Mouse (Mus musculus) lung, embryonic 14.5 days (tissue): ENCODE measurements around the gene H6pd. TPM values are rescaled to one million over a fixed set of nuclear protein-coding genes. Genes with fewer than 3 reads are reported as not detected.

Source experiments
- ATAC-seq: fragments of 200-750 bp; cut with Nextera tagmentation; 2 replicates; pipeline ENCODE4 v1.8.0; 2017; ENCODE audit warnings: mild to moderate bottlenecking, moderate TSS enrichment, moderate library complexity; ENCODE audit not compliant: insufficient read depth
- DNase-seq: peaks from one replicate; pipeline ENCODE4 v3.0.0-alpha.2; 2015
- H3K27ac ChIP-seq: fragments of 300-500 bp; sonication (generic); 2 replicates; pipeline ENCODE4 v1.5.1; 2014; ENCODE audit warnings: low read depth, mild to moderate bottlenecking, moderate library complexity
- H3K27me3 ChIP-seq: fragments of 300-500 bp; sonication (generic); 2 replicates; pipeline ENCODE4 v1.6.1; 2014; ENCODE audit warnings: low read length, control low read depth; ENCODE audit not compliant: insufficient read depth
- H3K36me3 ChIP-seq: fragments of 300-500 bp; sonication (generic); 2 replicates; pipeline ENCODE4 v1.6.1; 2014; ENCODE audit warnings: control low read depth; ENCODE audit not compliant: insufficient read depth
- H3K4me1 ChIP-seq: fragments of 300-500 bp; sonication (generic); 2 replicates; pipeline ENCODE4 v1.6.1; 2014; ENCODE audit warnings: antibody characterized with exemption, control low read depth; ENCODE audit not compliant: insufficient read depth
- H3K4me2 ChIP-seq: fragments of 300-500 bp; sonication (generic); 2 replicates; pipeline ENCODE4 v1.6.1; 2014; ENCODE audit warnings: mild to moderate bottlenecking
- H3K4me3 ChIP-seq: fragments of 300-500 bp; sonication (generic); 2 replicates; pipeline ENCODE4 v1.5.1; 2014; ENCODE audit warnings: low read depth, low read length
- H3K9ac ChIP-seq: fragments of 300-500 bp; sonication (generic); 2 replicates; pipeline ENCODE4 v1.6.1; 2014
- H3K9me3 ChIP-seq: fragments of 300-500 bp; sonication (generic); 2 replicates; pipeline ENCODE4 v1.6.1; 2016; ENCODE audit warnings: low read depth, low read length, control low read depth
- CTCF ChIP-seq: IDR thresholded peaks from 2 replicates; pipeline ENCODE4 v1.5.1; 2016; ENCODE audit warnings: antibody characterized with exemption, low read depth
- WGBS: fragments of 180-500 bp; shearing (Covaris S2); extraction: QIAGEN DNeasy Blood & Tissue Kit; methylation state at CpG from one replicate; pipeline ENCODE4 v1.1.7; 2014; 5-methylcytosine and 5-hydroxymethylcytosine counted together
- polyA plus RNA-seq: library from polyadenylated mRNA; unstranded; fragments of >200 nt; fragmentation: Nextera tagmentation; extraction: Ambion mirVana; gene quantifications from 2 replicates; pipeline ENCODE4 v1.2.1, GENCODE M21; 2014

H6pd gene
- polyA plus RNA-seq, 1 experiment from 2014 or later, result 20.4 TPM

- 64% methylated on average over 5 of the region's 5 CpGs for WGBS
- DNase-seq (peak; percentile 39), ATAC-seq (no peak)
- Histone ChIP-seq H3K27ac (no peak overlapping the region), H3K9me3 (no peaks in the 10 kb centered on the region), H3K4me1 (0 out of 2 replicates have a peak, but pooled peaks cover 6% of the 10 kb centered on the region), H3K36me3 (0 out of 2 replicates have a peak, but pooled peaks cover under 1% of the 10 kb centered on the region), H3K4me3 (no peak overlapping the region), H3K9ac (no peak overlapping the region), H3K27me3 (no peaks in the 10 kb centered on the region), H3K4me2 (no peak overlapping the region)
- no peak for TF ChIP-seq CTCF
Measured at GRCm38 (mm10) chr4:149975730-149976254, 33.0 kb downstream of the H6pd start.

- Histone ChIP-seq H3K27ac (no peak overlapping the region), H3K4me3 (no peak overlapping the region), H3K9ac (no peak overlapping the region), H3K4me2 (no peak overlapping the region), H3K4me1 (0 out of 2 replicates have a peak, but pooled peaks cover 6% of the 10 kb centered on the region), H3K36me3 (no peaks in the 10 kb centered on the region), H3K27me3 (no peaks in the 10 kb centered on the region), H3K9me3 (no peaks in the 10 kb centered on the region)
- 59% methylated on average over 8 of the region's 8 CpGs for WGBS
- DNase-seq (no peak), ATAC-seq (no peak)
- TF ChIP-seq CTCF, result no peak
Measured at GRCm38 (mm10) chr4:149975291-149975690, 33.5 kb downstream of the H6pd start.

GRCm38 (mm10) chr4:149971393-149971792 is 37.4 kb downstream of the H6pd start:
- no peak overlapping the region for H3K4me3 ChIP-seq
- H3K27me3 ChIP-seq, result no peaks in the 10 kb centered on the region
- TF ChIP-seq CTCF, result no peak
- H3K4me2 ChIP-seq, result no peak overlapping the region
- H3K4me1 ChIP-seq, result no peaks in the 10 kb centered on the region
- WGBS, result 41% methylated on average over 9 of the region's 9 CpGs
- no peak for ATAC-seq
- H3K36me3 ChIP-seq, result no peaks in the 10 kb centered on the region
- H3K9me3 ChIP-seq, result no peaks in the 10 kb centered on the region
- H3K9ac ChIP-seq, result no peak overlapping the region
- H3K27ac ChIP-seq, result no peak overlapping the region
- DNase-seq, result no peak

- WGBS, result 31% methylated on average over 6 of the region's 6 CpGs
- no peak for TF ChIP-seq CTCF
- Histone ChIP-seq H3K4me1 (0 out of 2 replicates have a peak, but pooled peaks cover 5% of the 10 kb centered on the region), H3K9me3 (no peaks in the 10 kb centered on the region), H3K9ac (no peak overlapping the region), H3K27me3 (no peaks in the 10 kb centered on the region), H3K4me2 (no peak overlapping the region), H3K36me3 (no peaks in the 10 kb centered on the region), H3K27ac (no peak overlapping the region), H3K4me3 (no peak overlapping the region)
- ATAC-seq (no peak), DNase-seq (peak; percentile 54)
Measured at GRCm38 (mm10) chr4:149968526-149968925, 40.3 kb downstream of the H6pd start.

GRCm38 (mm10) chr4:149966963-149967362 is 41.9 kb downstream of the H6pd start:
- Histone ChIP-seq H3K27ac (no peak overlapping the region), H3K36me3 (no peaks in the 10 kb centered on the region), H3K9me3 (no peaks in the 10 kb centered on the region), H3K4me1 (0 out of 2 replicates have a peak, but pooled peaks cover 5% of the 10 kb centered on the region), H3K4me2 (no peak overlapping the region), H3K27me3 (no peaks in the 10 kb centered on the region), H3K4me3 (no peak overlapping the region), H3K9ac (no peak overlapping the region)
- no peak for TF ChIP-seq CTCF
- no peak for ATAC-seq
- WGBS, result 85% methylated on average over 9 of the region's 9 CpGs
- DNase-seq, result no peak

- ATAC-seq, result peak; percentile 47; the same call in 1 of the 2 replicates
Measured at GRCm38 (mm10) chr4:149966252-149966651, 42.6 kb downstream of the H6pd start.

GRCm38 (mm10) chr4:149965672-149966071 is 43.2 kb downstream of the H6pd start:
- no peaks in the 10 kb centered on the region for H3K9me3 ChIP-seq
- no peak overlapping the region for H3K4me2 ChIP-seq
- H3K4me1 ChIP-seq, result 0 out of 2 replicates have a peak, but pooled peaks cover 5% of the 10 kb centered on the region
- 72% methylated on average over 6 of the region's 6 CpGs for WGBS
- H3K27ac ChIP-seq, result no peak overlapping the region
- ATAC-seq (0 out of 2 replicates have a peak, but pooled peaks have one; percentile 21), DNase-seq (no peak)
- H3K9ac ChIP-seq, result no peak overlapping the region
- no peak overlapping the region for H3K4me3 ChIP-seq
- H3K27me3 ChIP-seq, result no peaks in the 10 kb centered on the region
- no peak for TF ChIP-seq CTCF
- no peaks in the 10 kb centered on the region for H3K36me3 ChIP-seq

More at GRCm38 (mm10) chr4:149966252-149966651, 42.6 kb downstream of the H6pd start:
- Histone ChIP-seq H3K4me2 (no peak overlapping the region), H3K27me3 (no peaks in the 10 kb centered on the region), H3K27ac (no peak overlapping the region), H3K4me1 (0 out of 2 replicates have a peak, but pooled peaks cover 5% of the 10 kb centered on the region), H3K9ac (no peak overlapping the region), H3K9me3 (no peaks in the 10 kb centered on the region), H3K36me3 (no peaks in the 10 kb centered on the region), H3K4me3 (no peak overlapping the region)
- 48% methylated on average over 5 of the region's 5 CpGs for WGBS
- TF ChIP-seq CTCF, result no peak
- DNase-seq, result peak; percentile 78
